Mouse (Mus musculus) E14TG2a.4 (cell line): ENCODE measurements around the gene Enc1.

Experiments
- H3K27me3 ChIP-seq: 2 replicates; pipeline ENCODE4 v1.6.1; 2014; ENCODE audit warnings: low read length, control low read depth; ENCODE audit not compliant: insufficient read depth
- H3K36me3 ChIP-seq: 2 replicates; pipeline ENCODE4 v1.6.1; 2014; ENCODE audit warnings: low read length, control low read depth; ENCODE audit not compliant: insufficient read depth
- H3K4me1 ChIP-seq: replicated peaks from 2 replicates; pipeline ENCODE4 v1.6.1; 2014; ENCODE audit warnings: low read depth, low read length, control low read depth
- H3K4me3 ChIP-seq: replicated peaks from 2 replicates; pipeline ENCODE4 v1.5.1; 2014; ENCODE audit warnings: mild to moderate bottlenecking, low read length
- H3K9me3 ChIP-seq: 2 replicates; pipeline ENCODE4 v1.6.1; 2014; ENCODE audit warnings: low read length, control low read depth
- CTCF ChIP-seq: conservative IDR thresholded peaks from 2 replicates; pipeline ENCODE4 v1.5.1; 2014; ENCODE audit warnings: low read length
- NANOG ChIP-seq: IDR thresholded peaks from 2 replicates; pipeline ENCODE4 v1.6.1; 2014; ENCODE audit warnings: borderline replicate concordance, low read length, mixed read lengths
- POU5F1 ChIP-seq: IDR thresholded peaks from 2 replicates; pipeline ENCODE4 v1.6.1; 2014; ENCODE audit warnings: low read length, borderline replicate concordance

Enc1 gene

DNA sequence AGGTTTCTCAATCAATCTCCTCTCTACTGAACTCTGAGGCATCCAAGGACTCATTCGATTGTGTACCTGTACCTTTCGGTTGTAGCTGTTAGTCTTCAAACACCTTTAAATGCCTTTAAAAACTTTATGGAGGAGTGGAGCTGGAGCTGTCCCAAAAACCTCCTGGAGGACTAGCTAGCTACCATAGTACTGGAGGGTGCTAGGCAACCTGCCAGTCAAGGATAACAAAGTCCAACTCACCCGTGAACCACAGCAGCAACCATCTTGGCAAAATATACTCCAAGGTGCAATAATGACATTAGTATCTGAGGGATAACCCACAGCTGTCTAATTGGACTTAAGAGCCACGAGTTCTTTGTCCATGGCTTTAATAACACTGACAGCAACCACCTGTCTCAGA lies 39.0 kb upstream of the Enc1 start:
- no peaks in the 10 kb centered on the region for H3K27me3 ChIP-seq
- no peaks in the 10 kb centered on the region for H3K9me3 ChIP-seq
- H3K4me1 ChIP-seq: peaks cover 70% of the 10 kb centered on the region
- no peaks in the 10 kb centered on the region for H3K36me3 ChIP-seq
- H3K4me3 ChIP-seq: no peak overlapping the region
- TF ChIP-seq POU5F1 (no peak), CTCF (no peak), NANOG (no peak)

DNA sequence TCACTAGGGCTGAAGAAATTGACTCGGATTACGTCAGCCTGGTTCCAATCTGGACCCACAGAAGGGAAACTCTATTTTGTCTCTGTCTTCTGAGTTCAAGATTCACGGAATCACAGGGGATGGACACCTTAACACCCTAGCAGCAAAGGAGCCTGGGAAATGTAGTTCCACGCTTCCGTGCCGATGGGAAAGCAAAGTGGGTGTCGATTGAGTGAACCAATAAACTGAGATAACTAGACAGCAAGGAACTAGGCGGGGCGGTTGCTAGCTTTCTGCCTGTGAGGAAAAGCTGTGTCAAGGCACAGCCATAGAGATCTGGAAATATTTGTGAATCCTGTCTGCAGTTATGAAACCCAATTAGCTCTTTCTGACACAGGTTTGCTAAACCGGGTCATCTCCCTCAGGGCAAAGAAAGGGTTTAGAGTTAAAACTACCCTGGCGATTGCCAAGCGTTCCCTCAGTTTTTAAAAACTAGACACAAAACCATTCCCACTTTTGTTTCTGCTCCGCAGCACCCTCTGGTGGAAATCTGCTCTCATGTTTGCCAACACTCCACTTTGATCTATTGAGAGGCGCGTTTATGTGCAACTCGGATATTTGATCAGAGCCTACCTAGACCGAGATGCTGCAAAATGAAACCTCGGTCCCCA lies 35.7 kb upstream of the Enc1 start:
- TF ChIP-seq POU5F1 (no peak), CTCF (peak; percentile 77)
- Histone ChIP-seq H3K4me1 (peaks cover 66% of the 10 kb centered on the region), H3K27me3 (no peaks in the 10 kb centered on the region), H3K9me3 (no peaks in the 10 kb centered on the region), H3K36me3 (no peaks in the 10 kb centered on the region), H3K4me3 (peak overlapping the region; percentile 61)

DNA sequence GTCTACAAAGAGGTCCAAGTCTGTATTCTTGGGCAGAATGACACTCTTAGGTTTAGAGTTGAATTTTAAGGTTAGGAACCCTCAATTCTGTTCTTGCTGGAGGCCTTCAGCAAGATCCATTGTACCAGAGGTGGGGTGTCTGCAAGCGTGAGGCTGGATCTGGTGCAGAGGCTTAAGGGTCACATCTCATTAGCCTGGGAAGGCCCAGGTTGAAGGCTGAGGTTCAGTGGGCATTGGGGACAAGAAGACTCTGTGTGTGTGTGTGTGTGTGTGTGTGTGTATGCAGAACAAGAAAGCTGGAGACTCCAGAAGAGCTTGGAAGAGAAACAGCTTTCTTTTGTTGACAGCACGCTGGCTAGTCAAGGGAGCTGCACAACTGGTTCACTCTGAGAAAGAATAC lies 34.9 kb upstream of the Enc1 start:
- TF ChIP-seq NANOG (no peak), POU5F1 (no peak), CTCF (no peak)
- H3K36me3 ChIP-seq: no peaks in the 10 kb centered on the region
- H3K27me3 ChIP-seq: no peaks in the 10 kb centered on the region
- H3K9me3 ChIP-seq: no peaks in the 10 kb centered on the region
- peaks cover 58% of the 10 kb centered on the region for H3K4me1 ChIP-seq
- H3K4me3 ChIP-seq: no peak overlapping the region

DNA sequence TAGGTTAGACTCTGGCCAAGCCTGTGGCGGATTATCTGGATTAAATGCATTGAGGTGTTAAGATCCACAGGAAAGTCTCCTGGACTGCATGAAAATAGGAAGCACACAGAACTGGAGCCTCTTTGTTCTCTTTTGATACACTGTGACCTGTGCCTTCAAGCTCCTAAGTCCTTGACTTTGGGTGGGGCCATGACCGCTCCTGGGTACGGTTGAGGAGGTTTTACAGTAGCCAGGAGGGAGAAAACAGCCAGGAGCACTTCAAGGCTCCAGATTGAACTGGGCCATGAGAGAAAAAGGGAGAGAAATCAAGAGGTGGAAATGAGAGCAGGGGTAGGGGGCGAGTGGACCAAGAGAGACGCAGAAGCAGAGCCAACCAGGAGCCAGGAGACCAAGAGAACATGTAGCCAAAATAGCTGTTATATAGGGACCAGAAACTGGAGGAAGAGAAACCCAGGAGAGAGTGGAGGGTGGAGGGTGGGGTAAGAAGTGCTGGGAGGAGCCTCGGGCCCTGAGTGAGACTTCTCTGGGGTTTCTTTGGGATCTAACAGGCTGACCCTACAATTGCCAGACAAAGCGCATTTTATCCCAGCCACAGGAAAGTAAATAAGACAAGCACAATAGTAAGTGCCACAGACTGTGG lies 33.3 kb upstream of the Enc1 start:
- no peaks in the 10 kb centered on the region for H3K27me3 ChIP-seq
- no peak for TF ChIP-seq POU5F1
- no peak for TF ChIP-seq NANOG
- no peak for TF ChIP-seq CTCF
- peaks cover 59% of the 10 kb centered on the region for H3K4me1 ChIP-seq
- H3K36me3 ChIP-seq: no peaks in the 10 kb centered on the region
- H3K4me3 ChIP-seq: peak overlapping the region; percentile 58
- H3K9me3 ChIP-seq: no peaks in the 10 kb centered on the region

DNA sequence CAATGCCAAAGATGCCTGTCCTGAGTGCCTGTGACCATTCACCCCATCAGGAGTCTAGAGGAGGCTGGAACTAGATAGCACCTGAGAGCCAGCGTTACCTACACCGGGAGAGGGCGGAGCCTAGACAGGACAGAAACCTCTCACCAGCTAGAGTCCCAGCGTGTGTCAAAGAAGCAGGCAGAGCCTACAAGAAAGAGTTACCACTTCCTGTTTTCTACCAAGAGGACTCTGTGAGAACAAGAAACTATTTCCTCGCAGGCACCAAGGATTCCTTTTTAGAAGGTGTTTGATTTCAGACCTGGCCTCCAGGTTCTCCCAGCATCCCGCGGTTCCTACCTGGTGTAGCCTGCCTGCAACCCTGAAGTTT lies 32.8 kb upstream of the Enc1 start:
- Histone ChIP-seq H3K9me3 (no peaks in the 10 kb centered on the region), H3K4me1 (peaks cover 59% of the 10 kb centered on the region), H3K4me3 (peak overlapping the region; percentile 58), H3K36me3 (no peaks in the 10 kb centered on the region), H3K27me3 (no peaks in the 10 kb centered on the region)
- no peak for TF ChIP-seq POU5F1
- no peak for TF ChIP-seq NANOG
- no peak for TF ChIP-seq CTCF

DNA sequence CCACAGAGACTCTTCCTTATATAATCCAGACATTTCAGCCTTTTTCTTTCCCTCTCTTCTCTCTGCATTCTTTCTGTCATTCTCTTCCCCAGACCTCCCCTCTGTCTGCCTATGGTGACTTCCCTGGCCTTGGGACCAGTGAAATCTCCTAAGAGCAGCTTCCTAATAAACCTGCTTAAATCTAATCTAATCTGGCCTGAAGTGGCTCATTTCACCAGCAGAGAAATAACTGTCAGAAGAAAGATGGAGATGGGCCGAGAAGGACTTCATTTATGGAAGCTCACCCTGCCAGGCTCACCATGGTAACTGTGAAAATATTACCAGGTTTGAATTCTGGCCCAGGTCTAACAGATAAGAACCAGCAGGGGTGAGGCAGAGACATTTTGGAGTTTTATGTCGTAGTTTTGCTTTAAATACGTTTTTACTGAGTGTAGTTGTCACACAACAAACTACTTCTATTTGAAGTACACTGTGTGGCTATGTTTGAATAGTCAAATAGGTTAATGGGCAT lies 32.4 kb upstream of the Enc1 start:
- peak overlapping the region; percentile 58 for H3K4me3 ChIP-seq
- H3K27me3 ChIP-seq: no peaks in the 10 kb centered on the region
- peaks cover 55% of the 10 kb centered on the region for H3K4me1 ChIP-seq
- TF ChIP-seq CTCF: no peak
- TF ChIP-seq POU5F1: no peak
- no peak for TF ChIP-seq NANOG
- H3K36me3 ChIP-seq: no peaks in the 10 kb centered on the region
- no peaks in the 10 kb centered on the region for H3K9me3 ChIP-seq

DNA sequence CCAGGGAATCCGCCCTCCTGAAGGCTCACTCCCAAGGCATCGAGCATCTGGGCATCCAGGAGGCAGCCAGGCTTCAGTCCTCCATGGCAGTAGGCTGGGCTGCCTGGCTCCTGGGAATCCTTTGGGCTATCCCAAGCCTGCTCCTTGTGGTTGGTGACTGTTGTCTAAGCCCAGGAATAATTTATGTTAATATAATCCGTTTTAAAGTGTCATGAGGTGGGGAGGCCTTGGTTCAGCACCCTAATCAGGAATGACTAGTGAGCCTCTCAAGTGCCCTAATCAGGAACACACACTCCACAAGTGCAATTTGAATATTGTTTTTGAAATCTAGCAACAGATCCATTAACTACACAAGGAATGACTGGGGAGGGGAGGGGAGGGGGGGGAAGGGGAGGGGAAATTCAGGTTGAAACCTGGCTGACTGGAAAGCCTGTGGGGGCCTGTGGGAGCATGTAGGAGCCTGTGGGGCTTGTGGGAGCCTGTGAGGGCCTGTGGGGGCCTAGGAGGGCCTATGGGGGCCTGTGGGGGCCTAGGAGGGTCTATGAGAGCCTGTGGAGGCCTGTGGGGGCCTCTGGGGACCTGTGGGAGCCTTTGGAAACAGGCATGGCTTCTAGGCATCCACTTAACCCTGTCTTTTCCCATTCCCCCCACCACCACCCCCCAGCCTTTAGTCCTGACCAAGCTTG lies 26.2 kb upstream of the Enc1 start:
- Histone ChIP-seq H3K4me3 (no peak overlapping the region), H3K36me3 (no peaks in the 10 kb centered on the region), H3K9me3 (no peaks in the 10 kb centered on the region), H3K4me1 (peaks cover 22% of the 10 kb centered on the region), H3K27me3 (no peaks in the 10 kb centered on the region)
- TF ChIP-seq CTCF (no peak), NANOG (no peak), POU5F1 (no peak)

DNA sequence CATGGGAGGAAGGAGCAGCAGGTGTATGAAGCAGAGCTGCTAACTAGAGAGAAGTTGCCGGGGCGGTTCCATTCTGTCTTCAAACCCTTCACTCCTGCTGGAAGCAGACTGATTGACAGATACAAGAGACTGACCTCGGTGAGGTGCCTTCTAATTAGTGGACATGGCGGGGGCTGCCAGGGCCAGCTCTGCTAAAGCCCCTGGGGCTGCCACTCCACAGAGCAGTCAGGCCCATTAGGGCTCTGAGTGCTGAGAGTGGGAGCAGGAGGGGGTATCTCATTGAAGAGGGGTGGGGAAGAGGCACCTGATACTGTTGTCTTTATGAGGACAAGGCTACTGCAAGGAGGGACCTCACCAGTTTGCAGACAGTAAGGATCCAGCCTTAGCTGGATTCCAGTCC lies 25.3 kb upstream of the Enc1 start:
- Histone ChIP-seq H3K4me3 (no peak overlapping the region), H3K36me3 (no peaks in the 10 kb centered on the region), H3K27me3 (no peaks in the 10 kb centered on the region), H3K4me1 (peaks cover 22% of the 10 kb centered on the region), H3K9me3 (no peaks in the 10 kb centered on the region)
- no peak for TF ChIP-seq CTCF
- no peak for TF ChIP-seq POU5F1
- TF ChIP-seq NANOG: no peak

DNA sequence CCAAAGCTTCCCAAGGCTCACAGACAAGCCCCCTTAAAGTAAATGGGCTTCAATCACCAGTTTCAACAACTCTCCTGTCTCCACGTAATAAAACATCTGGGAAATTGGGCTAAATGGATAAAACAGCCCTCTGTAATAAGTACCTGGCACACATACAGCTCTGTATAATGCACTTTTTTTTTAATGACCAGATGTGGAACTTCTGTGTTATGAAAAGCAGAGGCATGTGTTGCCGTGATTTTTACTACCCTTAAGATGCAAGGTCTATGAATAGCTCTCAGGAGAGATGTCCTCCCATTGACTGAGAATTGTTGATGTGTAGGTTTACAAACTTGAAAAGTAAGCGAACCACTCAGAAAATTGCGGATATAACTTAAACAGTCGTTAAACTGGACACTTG lies 24.7 kb upstream of the Enc1 start:
- no peaks in the 10 kb centered on the region for H3K9me3 ChIP-seq
- no peaks in the 10 kb centered on the region for H3K27me3 ChIP-seq
- no peaks in the 10 kb centered on the region for H3K36me3 ChIP-seq
- peaks cover 22% of the 10 kb centered on the region for H3K4me1 ChIP-seq
- TF ChIP-seq POU5F1 (no peak), CTCF (no peak), NANOG (no peak)
- H3K4me3 ChIP-seq: no peak overlapping the region
